Mouse (Mus musculus): ENCODE data around the gene Sugct.

The Sugct gene

DNA sequence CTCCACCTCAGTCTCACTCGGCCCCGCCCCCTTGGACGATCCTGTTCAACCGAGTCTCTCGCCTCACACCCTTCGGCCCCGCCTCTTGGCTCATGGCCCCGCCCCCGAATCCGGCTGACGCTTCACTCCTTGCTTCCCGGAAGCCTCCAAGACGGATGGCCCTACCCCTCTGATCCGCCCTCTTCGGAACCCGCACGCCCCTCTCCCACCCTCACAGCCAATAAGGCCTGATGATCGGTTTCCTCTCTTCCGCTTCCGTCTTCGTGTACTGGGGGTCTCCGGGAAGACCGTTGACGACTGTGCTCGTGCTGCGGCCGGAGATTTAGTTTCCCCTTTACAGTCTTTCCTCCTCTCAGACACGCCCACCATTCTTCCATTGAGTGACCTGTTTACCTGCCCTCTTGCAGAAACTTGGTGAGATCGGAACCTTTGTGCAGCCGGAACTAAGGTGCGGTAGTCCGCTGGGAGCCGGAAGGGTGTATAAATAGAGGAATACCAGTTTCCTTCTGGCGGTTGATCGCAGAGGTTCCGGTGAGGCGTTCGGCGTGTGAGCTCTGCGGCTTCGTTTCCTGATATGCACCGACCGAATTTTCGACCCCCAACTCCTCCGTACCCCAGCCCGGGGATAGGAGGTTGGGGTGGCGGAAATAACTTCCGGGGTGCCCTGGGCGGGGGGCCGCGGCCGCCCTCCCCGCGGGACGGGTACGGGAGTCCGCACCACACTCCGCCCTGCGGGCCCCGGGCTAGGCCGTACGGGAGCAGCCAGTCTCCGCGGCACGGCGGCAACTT lies at the start of gene Sugct, which contains the start of gene Mplkip:
Gene Sugct, minus strand, starts transcription at position 643 of the 789 bp plus-strand sequence.
Gene Mplkip, plus strand, starts transcription at position 282 of the 789 bp plus-strand sequence.
- DNase-seq (ENCODE audit: low spot score), result peak; percentile 100

DNA sequence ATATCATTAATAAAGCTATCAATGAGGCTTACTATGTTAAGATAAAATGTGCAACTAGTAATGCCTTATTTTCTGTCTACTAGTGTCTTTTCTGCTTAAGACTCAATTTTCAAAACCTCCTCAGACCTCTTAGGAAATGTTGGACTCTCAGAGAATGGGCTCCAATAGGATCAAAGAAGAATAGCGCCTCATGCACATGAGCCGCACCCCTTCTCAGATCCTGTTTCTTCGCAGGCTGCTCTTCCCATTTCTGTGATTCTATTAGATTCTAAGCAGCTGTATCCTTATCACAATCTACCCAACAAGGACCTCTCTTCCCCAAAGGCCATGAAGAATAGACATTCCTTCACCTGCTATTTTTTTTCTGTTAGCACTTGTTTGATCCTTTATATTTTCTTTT lies 33.4 kb upstream of the Sugct start:
- no peak for DNase-seq (ENCODE audit: low spot score)

DNA sequence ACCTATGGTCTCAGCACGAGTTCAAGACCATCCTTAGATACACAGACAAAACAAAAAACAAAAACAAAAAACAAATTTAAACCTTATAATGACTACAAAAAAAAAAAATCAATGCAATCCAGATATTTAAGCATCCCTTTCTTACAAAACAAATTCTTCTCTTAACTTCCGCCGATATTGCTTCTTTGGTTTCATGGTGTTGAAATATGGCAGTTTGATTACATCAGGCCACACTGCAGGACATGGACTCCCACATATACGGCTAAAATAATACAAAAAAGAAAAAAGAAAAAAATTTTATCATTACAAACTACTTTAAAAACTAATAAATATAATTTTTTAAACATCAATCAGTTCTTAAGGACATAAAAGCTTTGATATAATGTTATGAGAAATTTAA lies 32.6 kb upstream of the Sugct start:
- DNase-seq (ENCODE audit: low spot score), result no peak

DNA sequence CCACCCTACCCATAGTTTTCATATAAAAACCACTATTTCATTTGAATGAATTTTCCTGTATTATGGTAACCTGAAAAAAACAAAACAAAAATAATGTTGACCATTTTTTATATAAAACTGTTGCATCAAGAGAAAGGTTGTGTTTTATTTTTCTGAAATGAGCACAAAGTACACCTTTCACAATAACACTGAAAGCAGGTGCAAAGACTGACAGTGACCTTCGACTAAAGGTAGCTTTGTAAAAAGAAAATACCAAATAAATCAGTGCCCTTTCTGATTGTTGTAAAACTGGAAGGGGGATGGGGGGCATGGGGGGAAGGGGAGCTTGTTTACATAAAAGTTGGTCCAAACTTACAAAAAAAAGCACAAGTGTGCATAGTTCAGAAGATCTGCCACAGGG lies 22.0 kb upstream of the Sugct start:
- DNase-seq (ENCODE audit: low spot score), result no peak

DNA sequence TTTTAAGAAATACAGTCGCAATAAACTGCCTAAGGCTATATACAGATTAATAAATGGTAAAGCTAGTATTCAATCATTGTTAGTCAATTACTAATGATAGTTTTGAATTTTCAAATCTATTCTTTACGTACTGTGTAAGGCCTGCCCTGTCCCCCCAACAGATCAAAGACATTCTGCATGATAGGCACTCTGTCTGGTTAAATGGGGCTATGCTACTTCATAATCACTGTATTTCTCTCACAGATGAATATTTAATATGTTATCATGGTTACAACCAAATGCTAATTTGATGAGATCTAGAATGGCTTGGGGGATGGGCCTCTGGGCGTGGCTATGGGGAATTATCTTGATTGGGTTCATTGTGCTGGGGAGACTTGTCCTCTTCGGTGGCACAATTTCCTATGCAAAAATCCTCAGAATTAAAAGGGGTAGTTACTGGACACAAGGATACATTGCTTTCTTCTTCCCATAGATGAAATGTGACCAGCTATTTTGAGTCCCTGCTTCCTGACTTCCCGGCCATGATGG lies 13.5 kb upstream of the Sugct start:
- DNase-seq (ENCODE audit: low spot score), result no peak

DNA sequence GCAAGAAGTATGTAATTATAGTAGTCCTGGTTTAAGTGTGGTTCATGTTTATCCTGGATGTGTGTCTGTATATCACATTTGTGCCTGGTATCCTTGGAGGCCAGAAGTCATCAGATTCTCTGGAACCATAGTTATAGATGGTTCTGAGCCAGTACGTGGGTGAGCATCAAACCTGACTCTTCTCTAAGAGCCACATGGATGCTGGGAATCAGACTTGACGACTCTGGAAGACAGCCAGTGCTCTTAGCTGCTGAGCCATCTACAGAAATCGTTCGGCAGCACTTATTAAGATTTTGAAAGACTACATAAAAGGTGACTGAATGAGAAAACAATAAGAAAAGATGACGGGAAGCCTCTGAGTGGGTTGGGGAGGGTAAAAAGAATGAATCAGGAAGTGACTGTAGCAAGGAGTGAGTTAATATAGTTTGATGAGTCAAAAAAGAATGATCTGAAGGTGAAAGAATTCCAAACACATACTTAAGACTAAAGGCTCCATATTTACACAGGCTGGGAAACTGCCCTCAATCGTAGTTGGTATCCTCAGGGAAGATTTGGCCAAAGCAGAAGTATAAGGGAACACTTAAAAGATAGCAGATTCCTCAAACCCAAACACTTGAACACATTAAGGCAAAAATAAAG lies 10.0 kb upstream of the Sugct start:
- no peak for DNase-seq (ENCODE audit: low spot score)

DNA sequence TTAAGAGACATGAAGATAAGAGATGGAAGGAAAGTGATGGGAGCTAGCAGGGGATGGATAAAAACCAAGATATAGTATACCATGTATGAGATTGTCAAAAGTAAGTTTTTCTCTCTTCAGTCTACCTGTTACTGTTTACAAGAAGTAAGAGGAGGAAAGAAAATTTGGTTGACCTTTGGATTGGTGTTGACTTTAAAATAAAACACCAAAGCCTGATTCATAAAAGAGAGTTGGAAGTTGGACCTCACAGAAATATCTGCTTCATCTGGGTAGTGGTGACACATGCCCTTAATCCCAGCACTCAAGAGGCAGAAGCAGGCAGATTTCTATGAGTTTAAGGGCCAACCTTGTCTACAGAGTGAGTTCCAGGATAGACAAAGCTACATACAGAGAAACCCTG lies 7.0 kb upstream of the Sugct start:
- no peak for DNase-seq (ENCODE audit: low spot score)

DNA sequence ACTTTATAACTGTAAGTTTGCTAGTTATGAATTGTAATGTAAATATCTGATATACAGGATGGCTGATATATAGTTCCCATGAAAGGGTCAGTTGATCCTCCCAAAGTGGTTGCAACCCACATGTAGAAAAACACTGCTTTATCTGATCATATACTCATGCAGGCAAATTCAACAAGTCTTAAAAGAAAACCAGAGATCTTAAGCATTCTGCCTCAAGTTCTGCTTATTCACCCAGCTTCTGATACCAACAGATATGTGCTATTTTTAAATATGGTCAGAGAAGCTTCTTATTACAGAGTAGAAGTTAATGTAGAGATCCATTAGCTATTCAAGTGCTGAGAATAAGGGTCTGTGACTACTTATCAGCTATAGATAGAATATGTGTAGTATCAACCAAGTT lies 6.0 kb upstream of the Sugct start:
- no peak for DNase-seq (ENCODE audit: low spot score)

DNA sequence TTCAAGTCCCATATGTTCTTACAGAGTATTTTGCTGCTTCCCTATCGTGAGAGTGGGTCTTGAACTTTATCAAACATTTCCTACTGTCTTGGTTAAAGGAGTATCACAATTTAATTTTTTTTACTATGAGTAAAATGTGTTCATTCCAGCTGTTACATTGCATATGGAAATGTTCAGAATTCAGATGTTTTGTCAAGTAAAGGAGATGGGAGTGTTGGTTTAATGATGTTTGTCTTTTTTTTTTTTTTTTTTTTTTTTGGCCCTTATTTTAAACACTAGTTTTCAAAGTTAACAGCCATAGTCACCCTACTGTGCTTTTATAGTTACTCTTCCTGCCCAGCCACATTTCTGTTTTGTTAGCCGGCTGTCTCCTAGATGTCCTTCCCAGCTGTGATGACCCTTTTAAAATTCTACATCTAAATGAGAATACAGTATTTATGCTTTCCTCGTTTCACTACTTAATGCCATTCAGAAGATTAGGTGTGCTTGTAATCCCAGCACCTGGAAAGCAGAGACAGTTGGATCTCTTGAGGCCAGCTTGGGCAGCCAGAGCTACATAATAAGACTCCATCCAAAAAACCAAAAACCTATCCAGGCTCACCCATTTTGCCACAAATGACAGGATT lies 4.8 kb upstream of the Sugct start:
- DNase-seq (ENCODE audit: low spot score), result no peak

DNA sequence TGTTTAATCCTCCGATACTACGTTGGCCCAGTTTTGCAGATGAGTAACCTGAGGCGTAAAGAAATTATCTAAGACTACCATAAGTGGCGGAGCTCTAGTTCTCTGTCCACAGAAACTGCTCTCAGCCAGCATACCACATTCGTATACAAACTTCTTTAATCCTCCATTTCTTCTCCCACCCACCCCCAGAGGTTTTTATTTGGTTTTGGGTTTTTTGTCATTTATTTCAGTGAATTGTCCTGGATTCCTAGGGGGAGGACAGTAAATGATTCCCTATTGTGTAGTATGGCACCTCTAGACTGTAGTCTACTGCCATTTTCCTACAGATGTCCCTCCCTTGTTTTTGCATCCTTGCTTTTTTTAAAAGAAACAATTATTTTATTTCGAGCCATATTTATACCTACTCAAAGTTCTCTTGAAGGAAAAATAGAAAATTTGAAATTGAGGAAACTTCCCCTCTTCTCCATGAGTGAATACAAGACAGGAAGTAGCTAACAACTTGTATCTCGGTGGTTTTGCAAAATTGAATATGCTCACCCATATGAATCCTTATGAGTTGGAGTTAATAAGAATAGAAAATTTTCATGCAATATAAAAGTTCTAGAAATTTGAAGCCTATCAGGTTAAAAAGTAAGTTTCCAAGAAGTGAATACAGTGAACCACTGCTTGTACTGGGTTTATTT lies 686 bp upstream of the Sugct start:
- DNase-seq (ENCODE audit: low spot score), result no peak

DNA sequence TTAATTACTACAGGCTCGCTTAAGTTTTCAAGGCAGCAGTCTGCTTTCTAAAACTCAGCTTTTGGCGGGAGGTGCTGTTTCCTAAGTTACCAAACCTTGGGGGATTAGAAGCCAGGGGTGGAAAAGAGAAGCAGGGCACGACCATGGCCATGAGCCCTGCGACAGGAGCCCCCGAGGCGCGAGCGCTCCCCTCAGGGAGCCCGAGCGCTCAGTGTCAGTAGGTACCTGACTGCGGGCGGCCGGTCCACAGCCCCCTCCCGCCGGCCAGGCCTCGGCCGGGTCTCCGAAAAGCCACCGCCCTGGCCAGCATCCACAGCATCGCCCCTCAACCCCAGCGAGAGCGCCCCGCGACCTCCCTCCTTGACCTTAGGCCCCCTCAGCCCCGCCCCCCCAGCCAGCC lies 939 bp downstream of the Sugct start:
- DNase-seq (ENCODE audit: low spot score), result no peak

DNA sequence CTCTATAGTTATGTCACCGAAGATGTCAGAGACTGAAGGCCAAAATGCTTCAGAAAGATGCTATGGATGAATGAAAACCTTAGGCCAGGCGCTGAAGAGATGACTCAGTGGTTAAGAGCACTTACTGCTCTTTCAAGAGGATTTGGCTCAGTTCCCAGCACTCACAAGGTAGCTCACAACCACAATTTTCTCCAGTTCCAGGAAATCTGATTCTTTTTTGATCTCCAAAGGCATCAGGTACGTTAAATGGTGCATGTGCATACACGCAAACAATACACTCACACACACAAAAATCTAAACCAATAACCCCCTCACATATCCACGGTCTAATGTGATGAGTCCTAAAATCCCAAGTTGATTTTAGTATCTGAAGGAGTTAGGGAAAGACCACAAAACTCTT lies 1.5 kb downstream of the Sugct start:
- DNase-seq (ENCODE audit: low spot score), result no peak

DNA sequence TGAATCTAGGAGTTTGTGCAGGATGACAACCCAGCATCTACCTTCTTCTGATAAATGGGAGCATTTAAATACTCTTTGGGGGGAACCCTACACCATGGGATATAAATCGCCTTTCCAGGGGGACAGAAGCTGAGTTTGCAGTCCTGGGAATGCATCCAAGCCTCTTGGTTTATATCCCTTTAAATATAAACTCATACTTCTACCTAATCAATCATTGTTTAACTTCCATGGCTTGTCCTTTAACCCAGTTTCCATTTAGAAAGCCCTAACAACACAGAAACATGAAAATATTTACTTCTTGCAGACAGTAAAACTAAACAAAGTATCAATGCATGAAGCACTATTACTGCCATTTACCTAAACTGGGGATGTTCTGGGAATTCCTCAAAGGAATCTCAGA lies 3.9 kb downstream of the Sugct start:
- DNase-seq (ENCODE audit: low spot score), result no peak

DNA sequence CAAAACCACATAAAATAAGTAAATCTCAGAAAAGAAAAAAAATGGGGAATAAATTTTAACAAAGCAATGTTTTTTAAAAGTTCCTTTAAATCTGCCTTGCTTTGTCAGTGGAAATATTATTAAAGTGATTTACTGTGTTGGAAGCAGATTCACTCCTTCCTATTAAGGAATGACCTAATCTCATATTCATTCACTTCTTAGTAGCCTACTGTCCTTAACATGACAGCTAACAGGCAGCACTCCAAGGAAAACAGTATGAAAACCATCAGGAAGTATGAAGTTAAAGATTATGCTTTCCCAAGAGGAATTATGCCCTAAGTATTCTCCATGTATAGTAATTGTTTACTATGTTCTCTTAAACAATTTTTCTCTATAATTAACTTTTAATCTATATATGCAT lies 4.7 kb downstream of the Sugct start:
- no peak for DNase-seq (ENCODE audit: low spot score)

DNA sequence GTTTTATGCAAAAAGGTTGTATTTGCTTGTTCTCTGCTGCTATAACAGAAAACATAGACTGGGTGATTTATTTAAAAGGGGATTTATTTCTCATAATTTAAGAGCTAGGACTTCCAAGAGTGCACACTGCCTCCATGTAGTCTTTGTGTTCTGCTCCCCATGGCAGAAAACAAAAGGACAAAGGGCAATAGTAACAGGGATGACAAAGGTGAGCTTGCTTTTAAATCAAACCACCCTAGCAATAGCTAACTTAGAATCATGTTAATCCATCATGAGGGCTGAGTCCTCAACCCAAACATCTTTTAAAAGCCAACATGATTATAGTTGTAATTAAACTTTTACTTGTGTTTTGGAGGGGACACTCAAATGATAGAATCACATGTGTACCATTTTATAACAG lies 5.9 kb downstream of the Sugct start:
- DNase-seq (ENCODE audit: low spot score), result no peak

DNA sequence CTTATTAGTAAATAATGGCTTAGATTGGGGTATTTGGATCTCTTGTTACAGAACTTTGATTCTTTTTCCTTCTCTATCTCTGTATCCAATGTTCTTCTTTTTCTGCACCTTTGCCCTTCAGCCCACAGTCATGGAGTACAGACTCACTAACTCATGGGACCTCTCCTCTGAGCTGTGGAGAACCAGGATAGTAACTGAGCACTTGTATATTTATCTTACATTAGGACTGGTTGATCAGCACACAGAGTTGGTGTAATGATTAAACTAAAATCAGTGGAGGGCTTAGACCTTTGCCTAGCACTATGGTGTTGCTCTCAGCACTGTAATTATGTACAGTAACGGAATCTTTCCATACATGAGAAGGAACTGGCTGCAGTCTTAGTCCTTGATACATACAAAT lies 24.2 kb downstream of the Sugct start:
- no peak for DNase-seq (ENCODE audit: low spot score)

DNA sequence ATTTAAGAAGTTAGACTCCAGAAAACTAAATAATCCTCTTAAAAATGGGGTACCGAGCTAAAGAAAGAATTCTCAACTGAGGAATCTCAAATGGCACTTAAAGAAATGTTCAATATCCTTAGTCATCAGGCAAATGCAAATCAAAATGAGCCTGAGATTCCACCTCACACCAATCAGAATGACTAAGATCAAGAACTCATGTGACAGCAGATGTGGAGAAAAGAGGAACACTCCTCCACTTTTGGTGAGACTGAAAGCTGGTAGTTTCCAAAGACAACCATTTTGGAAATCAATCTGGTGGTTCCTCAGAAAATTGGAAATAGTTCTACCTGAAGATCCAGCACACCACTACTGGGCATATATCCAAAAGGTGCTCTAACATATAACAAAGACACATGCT lies 28.0 kb downstream of the Sugct start:
- DNase-seq (ENCODE audit: low spot score), result no peak

DNA sequence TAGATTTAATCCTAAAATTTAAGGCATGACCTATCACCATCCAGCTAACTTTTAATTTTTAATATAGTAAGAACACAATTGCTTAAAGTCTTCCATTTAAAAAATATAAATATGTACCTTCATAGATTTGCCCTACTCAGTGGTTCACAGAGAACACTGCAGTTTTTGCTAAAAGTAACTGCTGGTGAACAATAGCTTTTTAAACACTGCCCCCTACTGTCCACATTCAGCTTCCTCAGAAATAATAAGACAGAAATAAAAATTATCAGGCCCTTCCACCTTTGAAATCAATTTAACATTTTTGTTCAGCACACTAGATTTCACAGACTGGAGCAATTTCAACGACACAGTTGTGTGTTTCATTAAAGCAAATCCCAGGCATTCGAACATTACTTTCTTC lies 53.1 kb downstream of the Sugct start:
- DNase-seq (ENCODE audit: low spot score), result no peak

DNA sequence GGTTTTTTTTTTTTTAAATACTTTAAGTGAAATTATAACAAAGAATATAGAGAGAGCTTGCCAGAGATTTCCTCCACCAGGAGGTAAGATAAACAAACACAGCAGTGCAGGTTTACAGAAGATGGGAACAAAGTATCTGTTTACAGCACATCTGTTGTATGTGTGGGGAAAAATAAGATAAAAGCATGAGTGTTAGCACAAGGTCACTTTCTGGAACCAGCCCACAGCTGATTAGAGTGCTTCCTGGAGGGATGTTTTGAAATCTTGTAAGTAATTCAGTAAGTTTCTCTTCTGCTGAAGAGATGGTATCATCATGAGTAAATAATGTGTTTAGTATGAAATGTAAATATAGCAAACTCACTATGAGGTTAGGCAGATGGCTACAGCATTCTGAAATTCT lies 57.3 kb downstream of the Sugct start:
- no peak for DNase-seq (ENCODE audit: low spot score)

DNA sequence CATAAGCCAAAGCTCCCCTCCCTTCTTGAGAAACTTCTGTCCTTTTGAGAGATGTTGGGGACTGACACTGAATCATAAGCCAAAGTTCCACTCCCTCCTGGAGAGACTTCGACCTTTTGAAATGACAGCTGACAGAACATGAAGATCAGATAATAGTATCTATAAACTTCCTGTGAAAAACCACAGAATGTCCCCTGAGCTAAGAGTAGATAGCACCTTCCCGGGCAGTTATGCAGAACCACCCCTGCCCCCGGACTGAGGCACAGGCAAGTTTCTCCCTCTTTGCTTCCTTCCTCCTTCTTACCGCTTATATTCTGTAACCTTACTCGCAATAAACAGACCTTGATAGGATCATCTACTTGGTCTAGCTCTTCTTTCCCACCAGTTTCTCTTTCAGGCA lies 68.2 kb downstream of the Sugct start:
- no peak for DNase-seq (ENCODE audit: low spot score)

DNA sequence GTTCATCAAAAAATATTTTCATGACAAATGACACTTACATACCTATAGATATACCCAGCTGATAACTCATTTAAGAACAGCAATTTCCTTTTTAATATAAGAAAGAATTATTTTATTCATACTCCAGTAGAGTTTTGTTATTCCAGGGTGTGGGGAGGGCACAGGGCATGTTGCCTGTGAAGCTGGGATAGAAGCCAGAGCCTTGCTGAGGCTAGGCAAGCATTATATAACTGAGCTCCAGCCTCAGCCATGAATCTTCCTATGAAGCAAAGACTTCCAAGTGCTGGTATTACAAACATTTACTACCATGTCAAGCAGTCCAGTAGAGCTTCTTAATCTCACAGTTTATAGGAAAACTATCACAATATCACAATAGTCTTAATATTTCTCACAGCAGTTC lies 70.4 kb downstream of the Sugct start:
- no peak for DNase-seq (ENCODE audit: low spot score)

DNA sequence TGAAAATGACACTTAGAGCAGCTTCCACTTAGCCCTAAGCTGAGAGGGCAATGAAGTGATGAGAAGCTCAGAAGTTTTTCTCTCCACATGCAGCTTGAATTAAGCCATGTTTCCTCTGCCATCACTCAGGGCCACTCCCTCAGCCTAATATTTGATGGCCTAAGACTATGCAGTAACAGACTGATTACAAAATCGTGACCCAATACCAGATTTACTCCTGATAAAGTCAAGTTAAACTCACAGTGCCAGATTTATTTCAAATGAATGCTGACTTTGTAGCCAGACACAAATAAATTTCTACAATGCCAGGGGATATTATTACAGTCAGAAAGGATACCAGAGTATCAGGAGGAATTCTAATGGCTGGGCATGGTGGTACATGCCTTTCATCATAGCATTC lies 89.1 kb downstream of the Sugct start:
- no peak for DNase-seq (ENCODE audit: low spot score)

DNA sequence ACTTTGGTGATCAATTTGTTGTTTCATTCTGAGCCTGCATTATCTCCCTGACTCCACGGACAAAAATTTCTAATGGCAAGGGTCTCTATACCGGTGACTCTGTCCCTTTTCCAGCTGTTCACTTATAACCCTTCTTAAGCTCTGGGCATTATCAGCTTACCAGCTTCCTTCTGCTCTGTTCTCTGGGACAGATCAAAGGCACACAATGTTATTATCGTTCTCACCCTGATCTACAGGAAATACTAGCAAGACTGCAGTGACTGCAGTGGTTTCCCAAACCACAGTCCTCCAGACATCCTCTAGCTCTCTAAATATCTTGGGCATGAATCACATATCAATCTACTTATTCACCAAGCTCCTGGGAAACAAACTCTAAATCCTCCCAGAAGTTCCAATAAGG lies 90.7 kb downstream of the Sugct start:
- no peak for DNase-seq (ENCODE audit: low spot score)
